Mouse (Mus musculus) heart, adult 18-20 months (tissue): Measurements from ENCODE around the gene Hsph1. TPM values are rescaled to one million over a fixed set of nuclear protein-coding genes. Genes with fewer than 3 reads are reported as not detected.

Experiments used
- DNase-seq, 2 experiments: peaks; one replicate each; pipeline ENCODE4 v3.0.0; 2021 to 2022; ENCODE audit warnings: mixed read lengths in 1 of 2
- total RNA-seq, 2 experiments: library from RNA; stranded (reverse); gene quantifications; 2 replicates each; pipeline ENCODE4 v1.2.3; 2021

The Hsph1 gene
- total RNA-seq, 2 experiments from 2014 or later: 97.7 to 121 TPM

DNA sequence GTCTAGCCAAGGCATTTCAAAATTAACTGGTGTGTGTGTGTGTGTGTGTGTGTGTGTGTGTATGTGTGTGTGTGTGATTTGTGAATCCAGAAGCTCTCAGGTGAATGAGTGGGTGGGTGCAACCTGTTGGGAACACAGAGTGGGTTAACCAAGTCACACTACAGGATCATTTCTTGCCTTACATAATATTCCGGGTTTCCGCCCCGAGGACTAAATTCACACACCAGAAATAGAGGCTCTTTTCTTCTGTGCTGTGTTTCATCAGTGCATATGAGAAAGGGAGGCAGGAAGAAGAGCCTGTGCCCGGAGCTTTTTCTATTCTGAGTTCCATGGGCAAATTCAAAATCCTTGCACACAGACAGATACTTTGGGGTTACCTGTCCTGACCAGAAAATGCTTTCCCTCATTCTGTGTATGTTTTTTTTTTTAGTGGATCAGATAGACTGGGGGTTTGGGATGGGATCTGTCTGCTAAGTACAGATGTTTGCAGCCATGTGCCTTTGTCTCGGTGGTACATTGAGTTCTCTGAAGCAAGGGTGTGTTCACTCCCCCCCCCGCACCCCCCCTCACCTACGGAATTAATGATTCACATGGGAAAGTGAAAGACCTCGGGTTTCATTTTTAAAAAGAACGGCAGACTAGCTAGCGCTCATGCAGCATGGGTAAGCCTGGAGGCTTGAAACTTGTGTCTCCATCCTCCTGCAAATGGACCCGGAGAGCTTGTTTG, 6.8 kb upstream of the Hsph1 start:
- no peak for DNase-seq

DNA sequence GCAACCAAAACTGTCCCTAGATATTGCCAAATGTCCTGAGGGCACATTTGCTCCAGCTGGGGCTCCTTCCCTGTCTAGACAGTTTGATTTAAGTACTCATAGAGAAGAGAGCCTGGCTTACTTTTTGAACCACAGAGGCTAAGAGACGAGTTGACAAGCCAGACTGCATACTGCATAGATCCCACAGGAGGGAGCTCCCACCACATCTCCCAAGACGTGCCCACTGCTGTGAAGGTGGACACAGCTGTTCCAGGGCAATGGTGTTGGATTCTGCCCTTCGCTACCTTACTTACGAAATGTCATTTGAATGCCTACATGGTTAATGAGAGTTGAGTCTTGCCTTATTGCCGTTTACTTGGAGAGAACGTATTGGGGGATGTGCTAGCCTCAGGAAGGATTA, 6.2 kb upstream of the Hsph1 start:
- DNase-seq: no peak

DNA sequence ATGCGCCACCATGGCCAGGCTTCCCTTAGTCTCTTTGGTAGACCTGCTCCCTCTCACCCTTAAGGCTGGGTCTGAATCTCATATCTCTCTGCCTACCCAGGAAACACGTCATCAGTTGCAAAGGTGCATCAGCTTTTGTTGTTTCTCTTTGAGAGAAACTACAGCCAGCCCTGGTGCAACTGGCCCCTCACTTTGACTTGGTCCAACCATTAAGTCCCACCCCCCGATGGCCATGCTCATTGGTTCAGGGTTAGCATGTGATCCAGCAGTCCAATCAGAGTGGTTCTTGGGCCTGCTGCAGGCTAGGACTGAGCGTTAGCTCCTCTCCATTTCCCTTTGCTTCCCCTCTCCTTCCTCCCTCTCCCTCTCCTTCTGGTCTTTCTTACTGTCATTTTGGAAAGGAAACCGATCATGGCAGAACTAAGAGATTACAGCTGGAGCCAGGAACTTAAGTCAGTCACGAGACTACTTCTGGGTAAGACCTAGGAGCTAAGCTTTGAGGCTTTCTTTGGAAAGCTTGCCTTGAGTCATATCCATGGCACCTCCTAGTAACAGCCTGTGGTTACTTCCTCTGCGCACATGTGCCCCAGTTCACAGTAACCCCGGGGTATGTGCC, 5.2 kb upstream of the Hsph1 start:
- DNase-seq: no peak

DNA sequence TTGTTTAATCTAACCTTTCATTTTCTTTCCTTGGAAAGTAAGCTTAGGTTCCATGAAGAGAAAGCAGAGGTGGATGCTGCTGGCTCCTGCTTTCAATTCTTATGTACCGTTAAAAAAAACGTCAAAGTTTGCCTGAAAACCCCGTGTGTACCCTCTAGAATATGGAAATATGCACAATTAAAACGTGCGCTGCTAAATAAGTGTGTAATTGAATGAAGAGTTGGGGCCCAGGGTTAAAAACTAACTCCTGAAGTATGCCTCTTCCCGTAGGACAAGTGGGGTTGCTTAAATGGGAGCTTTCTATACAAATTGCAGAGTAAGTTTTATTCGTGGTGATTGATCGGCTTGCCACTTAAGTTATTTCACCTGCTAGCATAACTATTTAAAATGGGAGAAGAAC, 1.1 kb upstream of the Hsph1 start:
- DNase-seq: no peak

DNA sequence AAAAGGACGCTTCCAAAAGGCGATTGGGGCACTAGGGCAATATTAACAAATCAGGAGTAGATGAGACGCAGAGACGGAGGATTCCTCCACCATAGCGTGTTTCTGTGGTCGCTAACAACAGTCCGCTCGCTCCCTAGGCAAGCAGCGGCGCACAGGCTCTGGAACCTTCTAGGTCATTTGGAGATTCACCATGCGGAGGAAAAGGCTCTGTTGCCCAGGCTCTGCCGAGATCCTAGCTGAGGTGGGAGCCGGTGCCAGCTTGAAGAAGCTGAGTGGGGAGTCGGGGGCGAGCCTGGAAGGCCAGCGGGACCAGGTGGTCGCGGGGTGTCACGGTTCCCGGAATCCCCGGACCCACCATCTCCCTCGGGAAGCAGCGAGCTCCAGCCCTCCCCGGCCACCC, 620 bp downstream of the Hsph1 start:
- DNase-seq: peak; percentile 38 to 69

DNA sequence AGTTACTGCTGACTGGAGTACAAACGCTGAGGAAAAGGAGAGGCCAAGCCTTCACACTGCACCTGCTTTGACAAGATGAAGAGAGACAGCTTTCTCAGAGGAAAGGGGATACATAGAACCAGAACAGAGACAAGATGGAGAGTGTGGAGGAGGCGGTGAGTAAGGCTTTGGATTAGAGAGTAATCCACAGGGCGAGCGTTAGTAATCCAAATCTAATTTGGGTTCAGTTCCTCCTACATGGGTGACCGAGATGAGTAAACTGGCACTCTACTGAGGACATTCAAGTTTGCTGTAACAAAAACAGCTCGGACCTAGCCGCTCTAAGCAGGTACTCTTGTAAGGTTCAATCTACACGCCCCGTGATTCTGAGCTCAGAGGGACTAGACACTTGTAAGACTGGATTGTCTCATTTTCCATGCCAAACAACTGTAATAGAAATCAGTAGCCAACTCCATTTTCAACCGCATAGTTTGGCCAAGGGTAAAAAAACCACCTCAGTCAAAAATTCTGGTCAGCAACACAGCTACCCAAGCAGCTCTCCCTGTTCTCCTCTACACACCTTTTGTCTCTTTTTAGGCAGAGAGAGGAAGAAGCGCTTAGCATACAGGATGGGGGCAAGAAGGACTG, 1.7 kb downstream of the Hsph1 start:
- no peak for DNase-seq

DNA sequence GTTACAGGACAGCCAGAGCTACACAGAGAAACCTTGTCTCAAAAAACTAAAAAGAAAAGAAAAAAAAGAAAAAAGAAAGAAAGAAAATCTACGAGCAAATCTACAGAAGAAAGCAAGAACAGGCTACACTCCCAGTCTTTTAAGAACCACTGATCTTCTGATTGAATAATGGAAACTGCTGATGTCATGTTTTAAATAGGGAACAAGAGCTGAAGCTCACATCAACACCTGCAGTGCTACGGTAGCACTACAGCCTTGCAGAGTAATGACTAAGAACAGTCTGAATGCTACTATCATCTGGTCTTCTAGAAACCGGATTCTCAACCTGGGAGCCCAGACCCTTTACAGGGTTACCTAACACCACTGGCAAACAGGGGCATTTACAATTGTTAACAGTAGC, 10.6 kb downstream of the Hsph1 start:
- no peak for DNase-seq

DNA sequence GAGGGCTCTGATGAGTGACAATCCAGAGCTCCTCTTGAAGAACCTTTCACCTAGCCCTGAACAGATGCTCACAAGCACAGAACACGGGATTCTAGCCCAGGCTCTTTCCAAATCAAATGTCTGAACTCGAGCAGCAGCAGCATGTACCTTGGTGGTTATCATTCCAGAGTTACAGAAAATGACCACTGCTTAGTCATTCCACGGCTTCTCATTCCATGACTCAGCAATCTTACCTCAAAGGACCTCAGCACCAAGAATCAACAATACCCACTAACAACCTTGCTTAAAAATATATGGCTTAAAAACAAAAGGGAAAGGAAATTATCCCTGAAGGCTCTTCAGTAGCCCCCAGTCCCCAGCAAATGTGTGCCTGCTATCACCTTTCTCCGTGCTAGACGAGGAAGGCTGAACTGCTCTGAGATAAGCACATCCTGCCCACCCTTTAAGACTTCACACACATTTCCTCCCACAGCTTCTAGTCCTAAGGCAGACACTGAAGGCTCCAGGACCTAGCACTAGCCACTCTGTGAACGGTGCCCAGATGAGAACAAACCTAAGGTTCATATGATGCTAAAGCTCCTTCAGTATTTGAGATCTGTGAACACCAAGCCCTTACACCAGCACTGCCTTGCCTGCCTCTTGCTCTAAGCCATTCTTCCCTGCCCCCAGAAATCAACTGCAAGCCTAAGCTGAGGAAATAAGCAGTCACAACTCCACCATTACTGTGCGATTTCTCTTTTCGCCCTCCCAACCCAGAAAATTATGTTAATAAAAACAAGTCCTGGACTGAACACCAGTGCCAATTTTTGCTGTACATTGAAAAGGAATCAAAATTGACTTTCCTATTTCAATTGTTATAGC, 12.1 kb downstream of the Hsph1 start:
- no peak for DNase-seq

DNA sequence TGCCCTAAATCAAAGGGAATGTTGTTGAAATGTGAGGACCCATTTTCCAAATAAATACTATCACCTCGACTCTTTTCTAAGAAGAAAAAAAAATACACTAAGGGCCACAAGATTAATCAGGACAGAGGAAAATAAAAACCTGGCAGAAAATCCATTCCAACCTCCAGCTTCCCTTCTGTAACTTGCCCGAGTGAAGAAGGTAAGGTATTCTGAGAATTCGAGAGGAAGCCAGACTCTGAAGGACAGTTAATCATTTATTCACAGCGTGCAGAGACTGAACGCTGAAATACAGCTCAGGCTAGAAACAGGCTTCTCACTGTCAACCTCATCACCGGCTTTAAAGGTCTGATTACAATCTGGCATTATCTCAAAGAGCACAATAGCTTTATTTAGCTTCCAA, 13.5 kb downstream of the Hsph1 start:
- no peak for DNase-seq

DNA sequence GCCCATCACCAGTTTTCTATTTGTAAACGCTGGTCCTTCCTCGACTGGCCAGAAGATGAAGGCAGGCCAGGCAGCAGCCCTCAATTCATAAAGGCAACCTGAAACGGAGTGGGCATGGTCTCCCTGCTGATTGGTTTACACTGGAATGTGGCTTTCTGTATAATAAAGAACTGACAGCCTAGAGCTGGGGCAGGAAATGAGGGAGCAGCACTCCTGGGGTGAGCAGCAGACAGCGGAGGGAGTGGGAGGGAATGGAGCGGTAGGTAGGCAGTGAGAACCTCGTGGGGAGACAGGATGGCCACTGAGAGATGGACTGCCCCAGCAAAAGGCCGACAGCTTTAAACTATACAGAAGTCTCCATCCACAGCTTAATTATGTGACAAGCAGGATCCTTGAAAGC, 14.0 kb downstream of the Hsph1 start:
- DNase-seq: no peak

DNA sequence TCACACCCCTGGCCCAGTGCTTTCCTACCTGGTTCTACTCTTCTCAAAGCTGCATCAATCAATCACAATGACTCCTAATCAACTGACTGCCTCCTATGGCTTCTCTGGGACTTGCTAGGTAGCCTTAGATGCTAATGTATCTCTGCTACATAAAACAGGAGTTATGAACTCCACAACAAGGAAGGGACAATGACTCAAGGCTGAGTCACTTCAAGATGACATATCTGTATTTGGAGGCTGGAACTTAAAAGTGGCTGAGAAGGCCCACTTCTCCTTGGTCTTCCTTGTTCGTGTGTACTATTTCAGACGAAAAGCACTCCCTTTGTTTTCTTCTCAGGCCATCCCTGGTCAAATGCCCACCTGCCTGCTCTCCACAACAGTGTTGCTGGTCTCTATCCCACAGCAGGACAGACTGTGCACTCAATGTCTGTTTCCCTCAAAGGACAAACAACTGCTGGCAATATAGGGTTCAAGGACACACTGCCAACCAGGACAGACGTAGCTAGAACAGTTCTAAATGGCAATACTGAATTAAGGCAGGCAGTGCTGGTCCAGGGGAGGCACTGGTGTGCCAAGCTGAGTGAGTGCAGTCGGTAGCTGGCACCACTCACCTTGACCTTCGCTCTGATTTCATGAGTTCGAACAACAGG, 18.3 kb downstream of the Hsph1 start:
- no peak for DNase-seq

DNA sequence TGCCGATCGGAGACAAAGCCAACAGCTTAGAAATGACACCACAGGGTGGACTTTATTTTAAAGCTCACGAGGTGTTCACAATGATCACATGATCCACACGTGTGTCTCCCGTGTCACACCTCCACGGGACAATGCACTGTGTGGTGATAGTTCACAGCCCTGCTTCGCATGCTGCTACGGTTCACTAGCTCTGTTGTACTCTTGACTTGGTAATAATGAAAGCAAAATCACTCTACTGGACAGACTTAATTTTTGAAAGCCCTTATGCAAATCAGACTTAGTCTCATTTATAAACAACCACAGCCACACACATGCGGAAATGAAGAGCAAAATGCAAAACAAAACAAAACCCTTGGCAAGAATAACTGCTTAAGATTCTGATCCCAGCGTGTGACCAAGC, 19.4 kb downstream of the Hsph1 start:
- no peak for DNase-seq

DNA sequence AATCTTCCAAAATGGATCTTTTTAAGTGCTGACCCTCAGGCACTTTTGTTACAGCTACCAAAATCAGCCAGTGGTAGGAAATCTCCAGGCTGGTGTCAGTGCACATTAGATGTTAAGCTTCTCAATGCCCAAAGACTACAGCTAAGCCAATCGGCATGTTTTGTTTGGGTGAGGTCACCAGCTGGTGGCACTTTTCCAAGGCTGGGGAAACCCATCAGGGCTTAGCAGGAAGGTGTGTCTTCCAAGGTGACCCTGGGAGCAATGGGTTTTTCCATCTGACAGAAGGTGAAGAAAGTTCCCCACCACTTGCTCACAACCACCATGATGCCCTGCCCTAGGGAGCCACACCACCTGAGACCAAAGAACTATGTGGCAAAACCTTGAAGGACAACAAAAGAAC, 20.0 kb downstream of the Hsph1 start:
- DNase-seq: no peak

DNA sequence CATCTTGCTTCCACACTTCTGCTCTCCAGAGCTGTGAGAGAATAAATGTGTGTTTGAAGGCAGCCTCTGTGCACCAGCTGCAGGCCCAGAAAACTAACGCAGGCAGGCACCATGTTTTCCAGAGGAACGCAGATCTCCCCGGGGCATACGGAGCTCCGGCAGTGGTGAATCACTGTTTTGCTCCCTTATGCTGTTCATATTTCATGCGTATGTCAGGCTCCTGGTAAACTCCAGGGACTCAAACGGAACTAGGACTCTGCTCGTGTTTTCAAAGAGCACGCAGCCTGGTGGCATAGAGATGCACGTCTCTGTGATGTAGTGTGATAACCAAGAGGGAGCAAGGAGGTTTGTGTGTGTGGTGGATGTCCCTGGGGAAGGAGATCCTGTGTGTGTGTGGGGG, 23.4 kb downstream of the Hsph1 start:
- DNase-seq: peak in 1 of 2 experiments; percentile 12

DNA sequence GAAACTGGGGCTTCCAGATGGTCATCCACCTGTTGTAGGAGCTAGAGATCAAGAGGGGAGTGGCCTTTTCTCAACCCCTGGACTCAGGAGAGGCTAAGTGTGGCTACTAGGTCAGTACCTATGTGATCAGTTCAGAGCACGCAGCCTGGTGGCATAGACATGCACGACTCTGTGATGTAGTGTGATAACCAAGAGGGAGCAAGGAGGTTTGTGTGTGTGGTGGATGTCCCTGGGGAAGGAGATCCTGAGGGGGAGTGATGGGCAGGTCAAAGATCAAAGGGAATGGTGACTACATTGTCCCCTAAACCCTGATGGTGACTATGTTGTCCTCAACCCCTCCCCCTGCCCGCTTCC, 24.0 kb downstream of the Hsph1 start:
- DNase-seq: no peak

DNA sequence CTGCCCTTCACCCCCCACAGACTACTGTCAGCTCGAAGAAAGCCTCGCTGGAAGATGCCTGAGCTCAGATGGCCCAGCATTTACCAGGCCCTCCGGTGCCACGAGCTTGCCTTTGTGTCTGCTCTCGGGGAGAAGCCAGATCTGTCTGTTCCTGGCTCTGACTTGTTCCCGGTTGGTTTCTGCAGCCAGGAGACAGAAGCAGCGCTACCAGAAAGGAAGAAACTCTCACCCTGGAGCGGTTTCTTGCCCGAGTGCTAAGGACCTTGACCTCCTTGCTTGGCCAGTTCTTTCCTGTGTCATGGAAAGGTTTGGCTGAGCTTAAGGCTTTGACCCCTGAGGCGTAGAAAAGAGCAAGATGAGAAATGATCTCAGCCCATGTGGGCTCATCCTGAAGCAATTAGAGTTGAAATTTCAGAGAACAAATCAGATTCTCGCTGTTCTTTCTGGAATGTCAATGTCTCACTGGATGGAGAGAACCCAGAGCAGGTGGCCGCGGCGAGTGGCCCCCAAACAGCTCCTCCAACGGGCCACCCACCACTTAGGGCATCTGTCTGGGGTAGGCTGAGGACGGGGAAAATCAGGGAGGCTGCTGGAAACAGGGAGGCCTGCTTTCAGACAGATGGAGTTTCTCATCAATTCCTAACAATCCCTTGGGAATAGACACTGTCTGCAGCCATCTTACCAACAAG, 24.6 kb downstream of the Hsph1 start:
- DNase-seq: peak; percentile 11 to 17

DNA sequence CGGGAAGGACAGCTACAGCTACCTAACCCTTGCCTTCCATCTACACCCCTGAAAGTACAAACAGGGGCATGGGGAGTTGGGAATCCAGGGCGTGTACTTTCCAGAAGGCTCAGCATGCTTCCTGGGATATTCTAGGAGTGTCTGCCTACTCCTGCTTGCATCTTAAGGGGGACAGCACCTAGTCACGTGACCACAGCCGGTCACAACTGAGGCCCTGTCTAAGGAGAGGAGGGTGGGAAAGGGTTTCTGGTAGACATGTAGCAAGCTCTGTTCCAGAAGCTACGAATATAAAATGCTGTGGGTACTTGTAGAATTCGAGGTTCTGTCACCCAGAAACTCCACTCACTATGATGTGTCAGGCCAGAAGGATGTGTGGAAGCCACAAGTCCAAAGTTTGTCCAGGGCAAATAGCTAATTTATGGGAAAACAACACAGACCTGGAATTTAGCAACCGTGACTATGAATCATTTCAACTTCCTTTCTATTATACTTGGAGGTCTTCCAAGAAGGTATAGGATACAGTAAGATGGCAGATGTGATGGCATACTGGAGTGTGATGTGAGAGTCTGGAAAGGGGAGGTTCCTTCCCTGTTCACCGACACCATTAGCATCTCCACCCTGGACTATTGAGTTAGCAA, 29.0 kb downstream of the Hsph1 start:
- DNase-seq: no peak

DNA sequence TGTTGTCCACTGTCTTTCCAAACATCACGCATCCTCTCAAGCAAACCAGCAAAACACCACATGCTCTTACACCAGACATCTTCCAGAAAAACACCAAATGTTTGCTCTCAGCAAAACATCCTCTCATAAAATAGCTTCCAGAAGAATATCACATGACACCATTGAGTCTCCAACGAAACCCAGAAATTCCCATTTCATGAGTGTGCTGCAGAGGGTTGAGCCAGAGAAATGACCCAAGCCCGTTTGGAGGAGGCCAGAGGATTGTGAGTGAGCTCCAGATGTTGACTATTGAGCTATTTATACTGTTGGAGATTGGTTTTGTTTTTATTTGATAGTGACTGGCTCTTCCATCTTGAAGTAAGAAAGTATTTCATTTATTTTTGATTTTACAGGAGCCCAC, 32.9 kb downstream of the Hsph1 start:
- DNase-seq: peak; percentile 11 to 22

DNA sequence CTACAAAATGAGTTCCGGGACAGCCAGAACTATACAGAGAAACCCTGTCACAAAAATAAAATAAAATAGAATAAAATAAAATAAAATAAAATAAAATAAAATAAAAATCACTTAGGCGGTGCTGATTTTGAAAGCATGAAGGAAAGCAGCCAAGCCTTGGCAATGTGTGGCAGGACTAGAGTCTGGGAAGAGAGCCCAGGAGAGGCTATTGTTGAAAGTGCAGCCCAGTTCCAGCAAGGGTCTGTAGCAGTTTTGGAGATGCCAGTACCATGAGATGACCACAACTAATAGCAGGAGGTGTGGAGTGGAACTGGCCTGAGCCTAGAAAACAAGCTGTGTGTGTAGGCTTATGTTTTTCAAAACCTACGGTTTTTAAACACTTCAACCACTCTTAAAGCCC, 34.2 kb downstream of the Hsph1 start:
- DNase-seq: peak in 1 of 2 experiments; percentile 32

DNA sequence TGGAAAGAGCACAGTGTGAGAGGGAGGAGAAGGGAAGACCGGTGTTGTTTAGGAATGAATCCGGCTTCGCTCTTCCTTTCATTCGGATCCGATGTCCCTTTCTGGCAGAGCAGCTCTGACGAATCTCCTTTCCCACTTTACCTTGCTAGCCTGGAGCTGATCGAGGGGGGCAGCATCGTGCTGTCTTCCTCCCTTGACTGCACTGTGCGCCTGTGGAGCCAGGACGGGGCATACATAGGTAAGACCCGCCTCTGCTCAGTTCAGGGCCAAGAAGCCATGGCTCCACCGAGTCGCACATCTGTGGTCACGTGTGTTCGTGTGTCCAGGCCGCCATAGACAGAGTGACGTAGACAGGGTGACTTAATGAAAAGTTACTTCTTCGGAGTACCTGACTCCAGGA, 38.8 kb downstream of the Hsph1 start:
- DNase-seq: no peak

DNA sequence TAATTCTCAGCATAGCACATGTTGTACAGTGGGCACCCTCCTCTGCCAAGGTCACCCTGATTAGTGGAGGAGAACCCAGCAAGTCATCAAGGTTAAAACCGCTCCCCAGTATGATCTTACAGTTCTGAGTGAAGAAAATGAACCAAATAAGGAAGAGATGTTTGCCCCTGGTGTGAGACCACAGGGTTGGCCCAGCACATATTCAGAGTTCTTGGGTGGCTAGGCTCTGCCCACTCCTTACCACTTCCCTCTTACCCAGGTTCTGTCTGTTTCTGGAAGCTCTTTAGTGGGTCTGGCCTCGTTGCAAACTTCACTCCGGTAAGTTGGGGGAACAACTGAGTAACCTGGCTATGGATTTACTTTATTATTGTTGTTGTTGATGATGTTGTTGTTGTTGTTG, 42.0 kb downstream of the Hsph1 start:
- DNase-seq: no peak
